Comparison of ENCODE assay signal across 18 mouse cellular contexts in genomic region chr5:103800009-103800408, GRCm38 (mm10).
"Had no signal": no experiment of that assay in that cellular context is flagged by ENCODE, and none has a peak within 500 bp of the region (broad histone marks: within the 10 kb centered on the region; RNA-seq: fewer than 3 reads in every experiment).

No protein-coding gene starts in this region.

- H3K27me3 ChIP-seq: midbrain, embryonic 12.5 days; neural tube, embryonic 13.5 days; neural tube, embryonic 15.5 days; stomach, embryonic 15.5 days had no signal

- H3K27ac ChIP-seq: liver, embryonic 14.5 days; midbrain, embryonic 10.5 days; midbrain, embryonic 12.5 days; neural tube, embryonic 13.5 days; neural tube, embryonic 15.5 days; stomach, embryonic 15.5 days; stomach, postnatal 0 days had no signal

- DNase-seq: lung, adult 18-20 months; lung, embryonic 14.5 days; midbrain, embryonic 14.5 days; retina, postnatal 1 day; right cerebral cortex, adult 18-20 months; right cerebral cortex, postnatal 25 days; right cerebral cortex, postnatal 4 days; thymus, adult 2 months; thymus, postnatal 25 days had no signal

- H3K4me2 ChIP-seq: lung, embryonic 14.5 days; midbrain, embryonic 12.5 days; neural tube, embryonic 13.5 days; neural tube, embryonic 15.5 days; stomach, embryonic 15.5 days had no signal

- H3K36me3 ChIP-seq: midbrain, embryonic 10.5 days; midbrain, embryonic 12.5 days; neural tube, embryonic 13.5 days; neural tube, embryonic 15.5 days; stomach, embryonic 15.5 days had no signal

- H3K4me3 ChIP-seq: midbrain, embryonic 10.5 days; midbrain, embryonic 12.5 days; myocyte; neural tube, embryonic 13.5 days; neural tube, embryonic 15.5 days; stomach, embryonic 15.5 days had no signal

- H3K9ac ChIP-seq: liver, embryonic 14.5 days; lung, embryonic 14.5 days; midbrain, embryonic 12.5 days; neural tube, embryonic 13.5 days; neural tube, embryonic 15.5 days; stomach, embryonic 15.5 days had no signal

- ATAC-seq: midbrain, embryonic 16.5 days had no signal

- H3K9me3 ChIP-seq: midbrain, embryonic 10.5 days; midbrain, embryonic 12.5 days; neural tube, embryonic 13.5 days; neural tube, embryonic 15.5 days; stomach, embryonic 15.5 days had no signal
